Mouse (Mus musculus): ENCODE measurements around the gene Aes. TPM values are rescaled to one million over a fixed set of nuclear protein-coding genes. Genes with fewer than 3 reads are reported as not detected.

Aes gene
- 319 to 355 TPM (median 326 TPM) in 4 replicates for total RNA-seq (2023; ENCODE audit: inconsistent age)

DNA sequence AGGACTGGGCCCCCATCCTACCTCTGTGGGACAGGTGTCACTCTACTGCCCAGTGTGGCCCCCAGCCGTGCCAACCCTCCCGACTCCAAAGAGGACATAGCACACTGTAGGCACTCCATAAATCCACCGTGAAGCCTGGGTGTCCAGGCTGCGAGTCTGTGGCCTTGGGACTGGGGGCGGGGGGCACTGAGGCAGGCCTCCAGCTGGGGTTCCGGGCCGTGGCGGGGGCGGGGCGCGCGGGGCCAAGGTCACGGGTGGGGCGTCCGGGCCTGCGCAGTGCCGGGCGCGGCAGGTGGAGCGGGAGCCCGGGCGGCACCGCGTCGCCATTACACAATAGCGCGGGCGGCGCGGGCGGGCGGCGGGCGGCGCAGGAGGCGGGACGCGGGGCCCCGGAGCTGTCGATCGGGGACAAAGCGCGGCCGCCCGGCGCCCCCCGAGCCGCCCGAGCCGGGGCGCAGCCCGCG is at the start of gene Aes:
Aes (plus strand) TSS at position 326 of the 464 bp plus-strand sequence.

DNA sequence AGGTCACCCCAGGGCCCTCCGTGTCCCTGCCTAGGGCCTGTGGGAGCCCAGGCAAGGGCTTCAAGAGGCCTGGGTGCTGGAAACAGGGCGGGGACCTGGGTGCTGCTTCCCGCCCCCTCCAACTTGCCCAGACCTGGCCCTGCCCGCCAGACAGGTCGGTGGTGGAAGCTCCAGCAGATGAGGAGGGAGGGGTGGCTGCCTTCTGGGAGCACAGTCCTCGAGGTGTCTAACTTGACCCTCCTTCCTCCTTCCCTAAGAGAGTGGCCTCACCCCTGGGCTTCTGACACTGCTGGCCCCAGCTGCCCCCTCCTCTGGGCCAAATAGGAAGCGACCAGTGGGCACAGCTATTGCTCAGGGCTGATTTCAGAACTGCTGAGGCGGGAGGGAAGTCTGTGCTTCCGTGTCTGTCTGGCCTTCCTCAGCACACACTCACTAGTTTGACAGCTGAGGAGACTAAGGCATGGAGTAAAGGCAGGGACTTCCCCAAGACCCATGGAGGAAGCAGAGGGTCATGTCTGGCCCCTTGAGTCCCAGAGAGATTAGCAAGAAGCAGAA is 35.2 kb upstream of the Aes start, which contains the start of gene Gna15:
Gna15 (minus strand) TSS at position 175 of the 555 bp plus-strand sequence.

DNA sequence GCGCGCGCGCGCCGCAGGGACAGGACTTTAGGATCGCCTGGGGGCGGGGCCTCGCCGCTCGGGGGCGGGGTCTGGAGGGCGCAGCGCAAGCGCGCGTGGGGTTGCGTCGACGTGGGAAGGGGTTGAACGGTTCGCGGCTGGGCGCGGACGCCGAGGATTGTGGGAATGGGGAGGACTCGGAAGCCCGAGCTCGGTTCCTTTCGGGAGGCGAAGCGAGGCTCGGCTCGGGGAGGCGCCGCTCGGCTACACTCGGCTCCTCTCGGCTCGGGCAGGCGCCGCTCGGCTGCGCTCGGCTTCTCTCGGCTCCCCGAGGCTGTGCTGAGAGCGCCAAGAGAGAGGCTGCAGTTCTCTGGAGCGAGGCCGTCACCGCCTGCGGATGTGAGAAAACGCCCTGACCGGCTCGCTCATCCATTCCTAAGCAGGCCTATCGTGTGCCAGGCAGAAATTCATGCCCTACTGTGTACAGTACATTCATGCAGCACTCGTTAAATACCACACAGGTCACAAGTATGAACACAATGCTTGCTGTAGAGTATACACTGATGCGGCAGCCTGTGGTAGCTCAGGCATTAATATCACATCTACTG is 14.0 kb upstream of the Aes start, which contains the start of gene Gna11:
Gna11 (minus strand) TSS at position 30 of the 587 bp plus-strand sequence.

DNA sequence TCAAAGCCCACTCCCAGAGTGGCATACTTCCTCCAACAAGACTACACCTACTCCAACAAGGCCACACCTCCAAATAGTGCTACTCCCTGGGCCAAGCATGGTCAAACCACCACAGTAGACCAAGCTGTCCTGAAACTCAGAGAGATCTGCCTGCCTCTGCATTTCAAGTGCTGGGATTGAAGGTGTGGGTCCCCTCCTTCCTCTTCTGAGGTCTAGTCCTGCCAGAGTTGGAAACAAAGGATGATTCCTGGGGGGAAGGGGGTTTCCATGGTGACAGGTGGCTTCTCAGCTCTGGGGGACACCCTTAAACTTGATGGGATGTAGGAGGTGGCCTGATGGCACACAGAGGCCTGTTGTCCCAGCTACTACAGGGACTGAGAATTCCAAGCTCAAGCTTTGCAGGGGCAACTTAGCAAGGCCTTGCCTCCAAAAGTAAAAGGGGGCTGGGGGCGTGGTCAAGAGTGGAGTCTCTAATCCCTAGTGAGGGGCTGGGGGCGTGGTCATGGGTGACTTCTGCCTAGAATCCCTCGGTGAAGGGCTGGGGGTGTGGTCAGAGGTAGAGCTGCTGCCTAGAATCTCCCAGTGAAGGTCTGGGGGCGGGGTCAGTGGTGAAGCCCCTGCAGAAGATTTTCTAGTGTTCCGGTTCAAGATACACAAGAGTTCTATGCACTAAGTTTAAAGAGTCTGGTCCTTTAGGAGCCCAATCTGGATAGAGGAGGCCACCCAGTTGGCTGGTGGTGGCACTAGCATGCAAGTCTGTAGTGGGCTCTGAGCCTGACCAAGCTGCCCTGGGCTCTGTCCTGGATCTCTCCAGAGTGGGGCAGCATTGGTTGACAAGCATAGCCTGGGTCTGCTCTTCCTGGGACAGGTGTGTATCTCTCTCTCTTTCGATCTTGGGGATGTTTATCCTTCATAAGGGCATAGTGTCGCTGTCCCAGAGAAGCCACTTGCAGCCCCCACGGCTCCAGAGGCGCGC is 15.1 kb downstream of the Aes start, which contains the start of gene Tle2:
Tle2 (plus strand) TSS at position 481 of the 976 bp plus-strand sequence.

DNA sequence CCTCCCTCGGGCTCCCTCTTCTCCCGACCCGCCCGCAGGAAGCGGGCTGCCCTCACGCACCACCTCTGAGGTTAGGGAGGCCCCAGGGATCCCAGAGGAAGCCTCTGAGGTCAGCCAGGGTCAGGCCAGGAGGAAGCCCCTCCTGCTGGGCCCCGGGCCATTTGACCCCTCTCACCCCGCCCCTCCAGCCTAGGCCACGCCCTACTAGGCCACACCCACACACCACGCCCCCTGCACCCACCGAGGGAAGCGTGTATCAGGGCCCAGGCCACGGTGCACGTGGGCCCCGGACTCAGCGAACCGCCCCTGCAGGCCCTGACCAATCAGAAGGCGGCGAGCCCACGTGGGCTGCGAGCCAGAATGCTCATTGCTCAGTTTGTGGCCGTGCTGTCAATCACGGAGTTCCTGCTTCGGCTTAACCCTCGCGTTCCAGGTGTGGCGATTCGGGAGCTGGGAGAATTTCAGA is 41.5 kb downstream of the Aes start, which contains the start of gene Tle6:
Tle6 (minus strand) TSS at position 336 of the 466 bp plus-strand sequence.

DNA sequence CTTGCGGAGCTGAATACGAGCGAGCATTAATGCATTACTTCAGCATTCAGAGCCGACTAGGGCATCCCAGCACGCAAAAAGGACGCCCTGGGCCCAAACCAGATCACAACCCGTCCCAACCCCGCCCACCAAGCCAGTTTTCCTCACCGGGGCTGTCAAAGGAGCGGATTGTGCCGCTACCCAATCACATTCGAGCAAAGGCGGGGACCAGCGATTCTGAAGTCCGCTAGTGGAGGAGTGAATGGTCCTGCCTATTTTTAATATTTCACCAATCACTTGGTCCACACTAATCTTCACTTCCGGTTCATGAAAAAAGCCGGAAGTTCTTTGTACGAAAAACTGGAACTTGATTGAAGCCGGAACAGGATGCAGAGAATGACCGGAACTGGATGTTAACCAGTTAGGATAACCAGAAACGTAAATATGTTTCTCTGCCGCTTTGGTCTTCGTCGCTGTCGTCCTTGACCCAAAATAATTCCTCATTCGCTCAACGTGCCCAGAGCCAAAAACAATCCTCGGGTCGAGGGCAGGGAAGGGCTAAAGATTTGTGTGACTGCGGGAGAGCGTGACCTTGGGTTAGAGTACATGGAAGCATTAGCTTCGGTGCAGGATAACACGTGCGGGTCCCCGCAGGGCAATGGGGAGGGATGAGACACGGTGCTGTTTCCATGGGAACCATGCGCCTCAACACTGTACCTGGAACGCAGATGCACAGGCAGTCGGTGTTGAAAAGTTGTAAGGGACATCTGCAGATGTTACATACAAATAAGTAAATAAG is 46.9 kb downstream of the Aes start, which contains the start of gene BC025920:
BC025920 (plus strand) TSS at position 297 of the 778 bp plus-strand sequence.

Other genes starting within 250 kb of the Aes start
- 45.1 to 49.2 TPM (median 46.9 TPM) in 4 replicates for gene Cactin, start 238.4 kb upstream of the Aes start, total RNA-seq (2023; ENCODE audit: inconsistent age)
- 3.0 to 4.6 TPM (median 3.8 TPM) in 4 replicates for gene Tbxa2r, start 230.8 kb upstream of the Aes start, total RNA-seq (2023; ENCODE audit: inconsistent age)
- gene Gipc3, start 216.2 kb upstream of the Aes start, total RNA-seq (2023; ENCODE audit: inconsistent age) = 0.42 to 1.0 TPM (median 0.82 TPM) in 4 replicates
- gene Hmg20b, start 209.0 kb upstream of the Aes start, total RNA-seq (2023; ENCODE audit: inconsistent age) = 64.5 to 77.9 TPM (median 72.9 TPM) in 4 replicates
- gene Mfsd12, start 202.0 kb upstream of the Aes start, total RNA-seq (2023; ENCODE audit: inconsistent age) = 9.2 to 15.5 TPM (median 12.6 TPM) in 4 replicates
- gene 4930404N11Rik, start 193.7 kb upstream of the Aes start, total RNA-seq (2023; ENCODE audit: inconsistent age) = 5.8 to 7.9 TPM (median 7.7 TPM) in 4 replicates
- gene Fzr1, start 181.0 kb upstream of the Aes start, total RNA-seq (2023; ENCODE audit: inconsistent age) = 38.8 to 48.3 TPM (median 46.2 TPM) in 4 replicates
- gene Dohh, start 175.1 kb upstream of the Aes start, total RNA-seq (2023; ENCODE audit: inconsistent age) = 33.2 to 44.7 TPM (median 38.4 TPM) in 4 replicates
- 1.4 to 2.8 TPM (median 1.9 TPM) in 4 replicates for gene Gm48551, start 175.0 kb upstream of the Aes start, total RNA-seq (2023; ENCODE audit: inconsistent age)
- 1.8 to 11.0 TPM (median 4.5 TPM) in 4 replicates for gene Gm48552, start 170.5 kb upstream of the Aes start, total RNA-seq (2023; ENCODE audit: inconsistent age)
- 4.3 to 7.4 TPM (median 6.4 TPM) in 4 replicates for gene Smim24, start 166.4 kb upstream of the Aes start, total RNA-seq (2023; ENCODE audit: inconsistent age)
- 15.2 to 21.2 TPM (median 16.2 TPM) in 4 replicates for gene Nfic, start 103.9 kb upstream of the Aes start, total RNA-seq (2023; ENCODE audit: inconsistent age)
- gene Celf5, start 76.8 kb upstream of the Aes start, total RNA-seq (2023; ENCODE audit: inconsistent age) = 0.13 TPM in 1 of 4 replicates, not detected in the others
- 110 to 118 TPM (median 115 TPM) in 4 replicates for gene Ncln, start 63.1 kb upstream of the Aes start, total RNA-seq (2023; ENCODE audit: inconsistent age)
- gene S1pr4, start 59.4 kb upstream of the Aes start, total RNA-seq (2023; ENCODE audit: inconsistent age) = 50.5 to 55.7 TPM (median 53.1 TPM) in 4 replicates
- 5.7 to 6.9 TPM (median 6.4 TPM) in 4 replicates for gene Gna15, start 35.3 kb upstream of the Aes start, total RNA-seq (2023; ENCODE audit: inconsistent age)
- gene Gna11, start 14.3 kb upstream of the Aes start, total RNA-seq (2023; ENCODE audit: inconsistent age) = 21.6 to 29.7 TPM (median 24.6 TPM) in 4 replicates
- 4.0 to 6.9 TPM (median 4.3 TPM) in 4 replicates for gene Tle2, start 15.1 kb downstream of the Aes start, total RNA-seq (2023; ENCODE audit: inconsistent age)
- gene Tle6, start 41.6 kb downstream of the Aes start, total RNA-seq (2023; ENCODE audit: inconsistent age) = 0.74 to 1.9 TPM (median 1.7 TPM) in 3 of 4 replicates, not detected in the other
- 2.0 to 4.7 TPM (median 2.9 TPM) in 4 replicates for gene BC025920, start 46.8 kb downstream of the Aes start, total RNA-seq (2023; ENCODE audit: inconsistent age)
- gene Sirt6, start 68.3 kb downstream of the Aes start, total RNA-seq (2023; ENCODE audit: inconsistent age) = 18.6 to 26.0 TPM (median 23.9 TPM) in 4 replicates
- gene Ankrd24, start 69.1 kb downstream of the Aes start, total RNA-seq (2023; ENCODE audit: inconsistent age) = 2.6 to 3.3 TPM (median 2.7 TPM) in 4 replicates
- gene Gm10778, start 89.6 kb downstream of the Aes start, total RNA-seq (2023; ENCODE audit: inconsistent age) = 1.5 to 2.7 TPM (median 2.1 TPM) in 4 replicates
- 7.6 to 12.4 TPM (median 8.3 TPM) in 4 replicates for gene Zfp433, start 145.3 kb downstream of the Aes start, total RNA-seq (2023; ENCODE audit: inconsistent age)
- 4.6 to 12.7 TPM (median 5.9 TPM) in 4 replicates for gene Gm3055, start 211.7 kb downstream of the Aes start, total RNA-seq (2023; ENCODE audit: inconsistent age)

Measured in B cell, adult (primary cell).